Mouse (Mus musculus) mesoderm, embryonic 11.5 days (tissue): ENCODE data around the gene Myl3.

Experiments used
- DNase-seq: peaks from one replicate; pipeline ENCODE4 v3.0.0-alpha.2; 2012; ENCODE audit warnings: low read depth, low spot score

The Myl3 gene

DNA sequence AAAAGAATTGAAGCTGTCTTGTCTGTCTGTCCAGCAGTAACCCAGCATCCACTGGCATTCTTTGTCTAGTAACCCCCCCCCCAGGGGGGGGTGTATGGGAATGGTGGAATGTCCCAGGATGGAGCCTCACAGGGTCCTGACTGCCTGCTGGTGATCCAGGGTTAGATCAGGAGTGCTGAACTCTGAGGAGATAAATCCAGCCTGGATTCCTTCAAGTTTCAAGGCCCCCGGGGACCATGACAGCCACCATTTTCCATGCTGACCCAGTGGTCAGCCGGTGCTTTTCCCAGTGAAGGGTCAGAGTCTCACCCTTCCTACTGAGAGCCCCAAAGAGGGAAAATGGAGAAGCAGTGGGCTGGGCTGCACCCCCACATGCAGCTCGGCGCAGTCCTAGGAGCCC lies 9.8 kb upstream of the Myl3 start:
- DNase-seq = no peak

DNA sequence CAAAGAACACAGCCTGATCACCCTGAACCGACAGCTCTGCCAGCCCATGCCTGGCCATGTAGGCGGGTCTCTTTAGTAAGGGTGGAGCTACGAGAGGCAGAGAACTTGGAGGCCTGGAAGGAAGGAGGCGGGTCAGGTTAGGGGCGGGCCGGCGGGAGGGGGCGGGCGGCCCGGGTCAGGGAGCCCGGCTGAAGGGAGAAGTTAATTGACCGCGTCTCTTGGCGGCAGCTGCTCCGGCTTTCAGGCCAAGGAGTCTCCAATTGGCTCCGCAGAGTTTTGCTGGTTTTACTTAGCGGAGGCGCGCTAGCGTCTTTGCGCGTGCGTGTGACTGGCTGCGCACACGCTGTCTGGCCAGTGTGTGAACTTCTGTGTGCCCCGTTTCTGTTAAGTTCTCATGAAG lies 9.0 kb upstream of the Myl3 start:
- DNase-seq = peak; percentile 91

DNA sequence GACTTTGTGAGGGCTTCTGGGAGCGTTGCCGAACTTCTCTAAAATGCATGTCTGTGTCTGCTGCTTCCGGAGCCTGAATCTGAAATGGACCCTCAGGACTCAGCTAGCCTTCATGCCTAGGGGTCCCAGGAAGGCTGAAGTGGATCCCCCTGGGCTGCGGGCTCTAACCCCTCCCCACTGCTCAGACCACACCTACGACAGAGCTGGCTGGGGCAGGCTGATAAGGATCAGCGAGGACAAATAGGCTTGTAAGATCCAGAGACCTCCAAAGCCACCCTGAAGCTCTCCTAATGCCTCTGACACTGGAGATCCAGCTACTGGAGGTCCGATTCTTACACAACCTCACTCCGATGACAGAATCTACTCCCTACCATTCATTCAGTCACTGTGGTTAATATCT lies 8.6 kb upstream of the Myl3 start:
- DNase-seq = no peak

DNA sequence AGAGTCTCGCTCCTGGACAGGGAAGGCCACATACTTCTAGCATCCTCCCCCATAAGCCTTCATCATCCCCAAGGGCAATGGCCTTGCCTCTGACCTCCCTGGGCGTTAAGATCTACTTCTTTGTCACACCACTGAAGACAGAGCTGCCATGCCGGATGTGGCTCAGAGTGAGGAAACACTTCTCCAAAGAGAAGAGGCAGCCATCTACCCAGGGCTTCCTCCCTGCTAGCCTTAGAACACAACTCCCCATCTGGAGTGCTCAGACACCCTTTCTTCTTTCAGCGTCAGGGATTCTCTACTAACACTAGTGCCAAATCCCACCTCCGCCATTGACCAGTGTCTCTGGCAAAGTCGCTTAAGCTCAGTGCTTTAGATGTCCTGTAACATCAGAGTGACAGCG lies 7.5 kb upstream of the Myl3 start:
- DNase-seq = no peak

DNA sequence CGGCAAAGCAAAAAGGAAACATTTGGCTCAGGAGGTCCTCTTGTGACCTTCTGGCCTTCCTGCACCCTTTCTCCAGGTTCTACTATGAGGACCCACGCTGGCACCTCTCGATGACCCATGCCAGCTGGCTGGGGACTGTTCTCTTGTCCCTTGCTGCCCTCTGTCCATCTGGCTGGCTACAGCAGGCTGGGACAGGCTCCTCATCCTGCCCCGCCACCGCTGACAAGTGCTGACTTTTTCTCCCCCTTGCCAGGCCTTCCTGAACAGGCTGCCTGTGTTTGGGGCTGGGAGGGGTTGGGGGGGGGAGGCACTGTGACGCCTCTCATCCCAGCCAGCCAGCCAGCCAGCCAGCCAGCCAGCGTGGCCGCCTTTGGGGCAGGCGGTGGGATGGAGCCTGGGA lies 5.3 kb upstream of the Myl3 start:
- DNase-seq = no peak

DNA sequence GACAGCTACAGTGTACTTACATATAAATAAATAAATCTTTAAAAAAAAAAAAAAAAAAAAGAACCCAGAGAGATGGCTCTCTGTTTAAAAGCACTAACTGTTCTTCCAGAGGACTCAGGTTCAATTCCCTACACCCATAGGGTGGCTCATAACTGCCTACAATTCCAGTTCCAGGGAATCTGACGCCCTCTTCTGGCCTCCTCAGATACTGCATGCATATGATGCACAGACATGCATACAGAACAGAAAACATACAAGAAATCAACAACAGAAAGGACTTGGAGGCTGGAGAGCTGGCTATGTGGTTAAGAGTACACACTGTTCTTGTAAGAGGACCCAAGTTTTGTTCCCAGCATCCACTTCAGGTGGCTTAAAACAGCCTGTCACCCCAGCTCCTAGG lies 3.6 kb upstream of the Myl3 start:
- no peak for DNase-seq

DNA sequence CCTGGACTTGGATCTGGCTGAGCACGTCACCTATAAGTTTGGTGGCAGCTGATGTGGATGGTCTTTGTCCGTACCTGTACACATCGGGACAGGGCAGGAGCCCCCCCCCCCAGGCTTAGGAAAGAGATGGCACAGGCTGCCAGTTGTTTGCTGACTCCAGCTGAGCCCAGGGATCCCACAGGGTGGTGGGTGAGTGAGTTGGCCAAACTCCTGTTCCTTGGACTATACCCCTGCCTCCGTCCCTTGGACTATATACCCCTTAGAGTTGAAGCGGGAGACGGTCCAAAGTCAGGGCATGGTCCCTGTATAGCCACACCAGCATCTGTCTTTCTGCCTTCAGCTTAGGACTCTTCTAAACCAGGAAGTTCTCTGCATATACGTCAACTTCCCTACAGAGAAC lies 1.7 kb upstream of the Myl3 start:
- DNase-seq = no peak

DNA sequence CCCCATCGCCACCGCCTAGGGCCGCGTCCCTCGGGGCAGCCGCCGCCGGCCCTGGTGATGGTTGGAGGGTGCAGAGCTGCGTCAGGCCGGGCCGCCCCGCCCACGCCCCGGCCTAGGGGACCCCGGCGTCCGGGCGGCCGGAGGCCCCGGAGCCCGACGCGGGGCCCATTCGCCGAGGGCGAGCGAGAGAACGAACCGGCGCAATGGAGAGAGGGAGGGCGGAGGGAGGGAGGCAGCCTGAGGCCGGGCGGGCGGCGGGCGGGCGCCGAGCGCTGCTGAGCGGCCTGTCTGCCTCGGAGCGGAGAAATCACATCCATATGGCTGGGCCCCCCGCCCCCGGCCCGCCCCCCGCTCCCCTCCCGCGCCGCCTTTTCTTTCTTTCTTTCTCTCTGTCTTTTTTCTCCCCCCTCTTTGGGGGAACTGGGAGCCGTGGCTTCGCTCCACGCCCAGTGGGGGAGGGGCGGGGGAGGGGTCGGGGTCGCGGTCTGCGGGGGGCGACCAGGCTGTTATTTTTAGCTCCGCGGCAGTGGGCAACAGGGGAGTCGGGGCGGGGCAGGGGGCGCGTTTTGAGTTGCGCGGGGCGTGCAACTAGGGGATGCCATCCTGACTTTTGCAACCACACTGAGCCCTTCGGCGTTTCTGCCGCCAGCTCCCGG lies 762 bp downstream of the Myl3 start:
- DNase-seq = peak; percentile 70

DNA sequence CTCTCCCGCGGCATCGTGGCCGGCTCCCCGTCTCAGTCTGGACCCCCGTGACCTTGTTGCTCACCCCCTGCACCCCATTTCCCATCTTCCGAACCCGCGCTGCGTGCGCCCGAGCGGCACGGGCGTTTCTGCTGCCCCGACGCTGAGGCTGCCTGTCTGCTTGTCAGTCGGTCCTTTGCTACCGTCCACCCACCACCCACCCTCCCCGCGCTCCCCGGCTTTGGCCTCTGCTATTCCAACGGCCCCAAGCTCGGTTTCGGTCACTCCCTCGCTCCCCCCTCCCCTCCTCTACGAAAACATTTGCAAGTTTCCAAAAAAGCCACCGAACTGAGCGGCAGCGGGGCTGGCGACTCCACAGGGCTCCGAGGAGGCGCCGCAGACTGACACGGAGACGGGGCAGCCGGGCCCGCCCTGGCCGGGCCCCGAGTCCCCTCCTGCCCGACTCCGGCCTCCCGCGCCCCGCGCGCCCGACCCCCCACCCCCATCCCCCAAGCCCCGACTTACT lies 1.3 kb downstream of the Myl3 start:
- peak; percentile 69 for DNase-seq

DNA sequence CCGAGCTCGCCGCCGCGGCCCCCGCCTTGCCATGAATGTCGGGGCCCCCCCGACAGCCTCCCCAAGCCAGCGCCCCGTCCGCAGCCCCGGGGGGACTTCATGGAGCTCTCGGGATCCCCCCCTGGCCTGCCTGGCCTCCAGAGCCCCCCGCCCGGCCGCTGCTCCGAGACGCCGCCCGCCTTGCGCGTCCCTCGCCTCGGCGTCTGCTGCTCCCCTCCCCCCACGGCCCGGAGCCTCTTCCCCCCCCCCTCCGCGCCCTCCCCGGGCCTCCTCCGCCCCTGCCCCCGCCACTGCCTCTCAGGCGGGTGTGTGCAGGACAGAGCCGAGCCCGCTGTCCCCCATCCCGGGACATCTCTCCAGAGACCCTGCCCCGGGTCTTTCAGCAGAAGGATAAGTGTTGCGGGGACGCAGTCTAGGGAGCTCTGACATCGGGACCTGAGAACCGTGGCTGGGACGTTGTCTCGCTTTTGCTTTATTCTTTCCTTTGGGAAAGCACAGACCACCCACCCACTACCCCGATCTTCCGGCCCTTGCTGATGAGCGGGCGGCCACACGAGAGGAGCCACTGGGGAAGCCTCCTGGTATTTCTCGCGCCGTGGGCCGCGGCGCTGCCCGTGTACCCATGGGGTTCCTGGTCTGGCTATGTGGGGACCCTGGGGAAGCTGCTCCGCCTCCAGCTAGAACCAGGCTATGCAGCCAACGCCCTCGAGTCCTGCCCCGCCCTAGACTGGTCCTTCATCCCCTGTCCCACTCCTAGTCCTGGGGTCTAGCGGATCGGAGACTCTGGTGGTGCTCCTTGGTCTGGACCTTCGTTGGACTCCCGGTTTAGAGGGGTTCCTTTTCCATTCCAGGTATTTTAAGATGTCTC lies 2.0 kb downstream of the Myl3 start:
- peak; percentile 53 for DNase-seq

DNA sequence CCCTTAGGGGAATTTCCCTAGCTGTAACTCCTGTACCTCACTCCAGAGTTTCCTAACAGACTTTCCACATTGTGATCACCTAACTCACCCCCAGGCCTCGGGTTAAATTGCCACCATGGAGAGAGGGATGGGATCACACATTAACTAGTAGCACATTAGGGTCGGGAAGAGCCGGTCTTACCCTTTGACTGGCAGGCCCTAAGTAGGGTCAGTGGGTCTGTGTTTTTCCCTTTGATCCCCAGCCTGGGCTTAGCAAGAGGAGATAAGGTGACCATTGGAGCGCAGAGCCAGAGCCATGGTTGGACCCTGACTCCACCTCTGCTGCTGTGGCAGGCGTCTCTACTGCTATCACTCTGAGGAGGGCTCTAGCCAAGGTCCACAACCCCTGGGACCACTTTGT lies 4.1 kb downstream of the Myl3 start:
- no peak for DNase-seq

DNA sequence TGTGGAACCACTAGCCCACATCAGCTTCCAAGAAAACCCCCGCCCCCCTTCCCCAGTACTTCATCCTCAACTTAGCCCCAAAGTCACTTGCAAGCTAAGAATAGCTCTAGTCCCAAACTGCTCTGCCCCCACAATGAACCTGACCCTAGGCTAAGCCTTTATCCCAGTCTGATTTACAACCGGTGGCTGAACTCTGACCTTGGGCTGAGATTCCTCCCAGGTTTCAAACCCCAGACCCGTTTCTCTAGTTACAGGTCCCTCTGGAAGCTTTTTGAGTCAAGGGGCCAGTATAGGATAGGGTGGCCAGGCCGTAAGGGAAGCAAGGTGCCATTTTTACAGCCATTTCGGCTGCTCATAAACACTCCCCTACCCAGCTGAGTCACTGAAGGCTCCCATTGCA lies 4.6 kb downstream of the Myl3 start:
- DNase-seq = peak; percentile 76

DNA sequence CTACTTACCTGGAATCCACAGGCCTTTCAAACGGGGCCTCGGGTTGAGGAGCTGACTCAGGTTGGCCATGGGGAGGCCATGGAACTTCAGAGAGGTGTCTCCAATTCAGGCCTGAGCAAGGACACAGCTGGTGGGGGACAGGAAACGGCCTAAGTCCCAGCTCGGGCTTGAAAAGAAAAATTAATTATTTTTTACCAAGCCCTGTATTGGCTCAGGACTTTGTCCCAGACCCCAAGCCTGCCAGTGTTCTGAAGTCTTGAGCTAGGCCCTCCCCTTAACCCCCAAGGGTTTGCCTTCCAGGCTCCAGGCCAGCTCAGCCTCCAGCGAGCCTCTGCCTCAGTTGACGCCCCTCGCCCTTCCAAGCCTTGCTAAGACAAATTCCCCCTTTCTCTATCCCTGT lies 5.3 kb downstream of the Myl3 start, which contains the start of gene Pth1r:
TSS of gene Pth1r (minus strand) at position 185 of the 400 bp plus-strand sequence.
- DNase-seq = no peak

DNA sequence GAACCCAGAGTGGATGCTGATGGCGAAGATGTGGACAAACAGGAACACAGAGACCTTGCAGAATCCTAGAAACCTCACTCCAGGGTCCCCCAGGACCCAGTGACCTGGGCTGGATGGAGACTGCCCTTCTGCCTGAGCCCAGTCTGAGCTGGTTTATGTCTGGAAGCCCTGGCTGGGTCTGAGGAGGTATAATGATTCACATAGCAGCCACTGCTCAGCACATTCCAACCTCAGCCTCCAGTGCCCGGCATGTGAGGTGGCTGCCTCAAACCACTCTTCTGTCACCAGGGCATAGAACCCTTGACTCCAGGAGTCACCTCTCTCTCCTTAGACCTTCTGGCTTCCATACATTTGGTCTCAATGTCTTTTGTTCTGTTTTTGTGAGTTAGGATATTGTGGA lies 6.8 kb downstream of the Myl3 start:
- DNase-seq = no peak

DNA sequence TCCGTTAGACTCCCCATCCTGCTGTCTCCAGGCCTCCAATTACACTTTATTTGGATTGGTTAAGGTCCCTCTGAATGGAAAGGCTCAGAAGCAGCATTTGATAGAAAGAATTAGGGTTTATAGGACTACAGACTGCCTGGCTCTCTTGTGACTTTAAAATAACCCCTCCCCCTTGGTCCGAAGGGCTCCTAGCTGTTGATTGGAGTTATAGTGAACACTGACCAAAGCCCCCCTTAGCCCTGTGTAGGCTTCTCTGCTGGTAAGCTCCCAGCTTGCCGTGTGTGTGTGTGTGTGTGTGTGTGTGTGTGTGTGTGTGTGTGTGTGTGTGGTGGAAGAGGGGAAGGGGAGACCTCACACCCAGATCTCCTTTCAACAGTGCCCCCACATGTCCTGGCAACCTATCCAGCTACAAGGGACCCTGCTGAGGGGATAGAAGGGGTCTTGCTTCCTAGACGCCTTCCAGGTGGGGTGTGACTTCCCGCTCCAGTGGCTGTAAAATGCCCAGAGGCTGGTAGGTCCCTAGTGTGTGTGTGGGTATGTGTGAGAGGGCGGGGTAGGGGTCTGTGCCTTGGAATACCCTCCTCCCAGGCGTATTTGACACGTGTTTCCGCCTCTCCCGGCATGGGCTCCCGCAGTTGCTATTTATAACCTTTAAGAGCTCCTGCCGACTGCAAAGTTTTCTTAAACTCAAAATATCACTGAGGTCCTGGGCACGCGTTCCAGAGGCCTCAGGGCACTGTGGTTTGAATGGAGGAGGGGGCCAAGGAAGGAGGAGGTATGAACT lies 8.9 kb downstream of the Myl3 start:
- no peak for DNase-seq

DNA sequence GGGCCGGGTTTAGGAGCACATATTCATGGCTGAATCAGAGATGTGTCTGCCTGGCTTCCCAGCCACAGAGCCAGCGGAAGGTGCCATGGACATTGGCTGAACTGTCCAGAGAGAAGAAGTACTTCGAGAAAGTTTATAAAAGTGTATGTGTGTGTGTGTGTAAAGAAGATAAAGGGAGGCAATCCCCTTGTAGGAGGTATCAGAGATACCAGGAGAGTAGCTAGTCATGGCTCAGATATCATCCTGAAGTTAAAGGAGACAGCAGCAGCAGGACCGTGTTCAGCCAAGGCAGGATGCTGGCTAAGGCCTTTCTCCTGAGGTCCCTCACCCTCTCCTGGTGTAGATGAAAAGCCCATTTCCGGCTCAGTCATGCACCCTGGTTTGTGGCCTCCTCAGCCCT lies 9.8 kb downstream of the Myl3 start:
- no peak for DNase-seq

DNA sequence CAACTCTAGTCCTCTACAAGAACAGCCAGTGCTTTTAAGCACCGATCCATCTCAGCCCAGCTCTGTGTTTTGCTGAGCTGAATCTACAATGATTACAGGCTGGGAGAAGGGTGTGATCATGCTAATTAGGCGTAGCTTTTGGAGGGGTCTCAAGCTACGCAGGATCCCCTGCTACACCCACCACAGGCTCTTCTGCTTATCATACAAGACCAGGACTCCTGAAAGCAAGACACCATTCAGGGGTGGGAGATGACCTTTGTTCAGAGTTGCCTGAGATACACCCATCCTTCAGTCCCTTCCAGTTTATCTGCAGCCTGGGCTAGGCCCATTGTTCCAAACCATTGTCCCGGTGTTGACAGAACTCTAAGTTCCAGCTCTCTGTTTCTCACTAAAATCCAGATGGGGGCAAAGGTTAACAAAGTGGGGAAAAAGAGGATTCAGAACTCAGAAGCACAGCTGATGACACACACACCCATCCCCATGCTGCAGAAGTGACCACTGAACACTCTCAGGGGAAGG lies 11.3 kb downstream of the Myl3 start:
- DNase-seq = no peak

DNA sequence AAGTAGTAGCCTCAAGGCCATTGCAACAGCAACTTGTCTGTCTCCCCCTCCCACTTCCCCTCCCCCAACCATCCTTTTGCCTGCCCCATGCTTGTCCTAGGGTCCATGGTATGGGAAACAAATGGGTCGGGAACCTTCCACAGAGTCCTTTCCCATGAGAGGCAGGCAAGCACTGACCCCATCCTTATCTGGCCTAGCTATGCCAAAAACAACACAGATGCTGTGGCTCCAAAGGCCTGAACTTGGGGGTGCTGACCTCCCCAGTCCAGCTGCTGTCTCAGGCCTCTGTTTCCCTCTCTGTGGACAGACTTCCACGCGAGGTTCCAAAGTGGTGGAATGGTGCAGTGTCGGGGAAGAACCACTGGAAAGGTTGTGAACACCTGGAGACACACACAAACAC lies 12.1 kb downstream of the Myl3 start:
- DNase-seq = no peak

DNA sequence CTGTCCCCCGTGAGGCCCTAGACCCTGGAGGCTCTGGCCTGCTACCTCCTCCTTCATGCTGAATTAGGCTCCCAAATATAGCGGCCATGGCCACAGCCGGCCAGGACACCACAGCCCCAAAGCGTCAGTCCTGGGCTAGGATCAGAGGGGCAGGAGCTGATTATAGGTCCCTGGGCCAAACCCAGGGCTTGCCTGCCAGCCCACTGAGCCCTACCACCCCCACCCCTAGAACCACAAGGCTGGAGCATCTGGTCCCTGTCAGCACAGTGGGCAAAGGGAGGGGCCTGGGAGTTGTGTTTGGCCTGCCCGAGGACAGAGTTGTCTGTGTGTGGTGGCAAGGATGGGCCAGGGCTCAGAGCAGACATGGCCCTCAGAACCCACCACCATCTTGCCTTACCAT lies 16.2 kb downstream of the Myl3 start:
- no peak for DNase-seq

DNA sequence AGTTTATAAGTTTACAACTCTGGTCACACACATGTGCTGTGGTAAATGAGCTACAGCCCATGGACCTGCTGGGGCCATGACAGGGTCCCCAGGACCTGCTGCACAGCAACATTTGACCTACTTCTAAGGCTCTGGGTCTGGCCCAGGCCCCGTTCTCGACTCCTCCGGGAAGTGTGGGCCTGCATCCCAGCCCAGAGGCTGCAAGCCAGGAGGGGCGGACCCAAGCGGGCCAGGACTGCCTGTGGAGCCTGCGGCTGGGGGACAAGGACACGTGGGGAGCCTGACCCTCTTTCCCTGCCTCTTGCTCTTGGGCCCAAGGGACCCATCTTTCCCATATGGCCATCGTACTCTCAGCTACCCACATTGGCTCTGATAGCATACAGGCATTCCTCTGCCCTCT lies 16.9 kb downstream of the Myl3 start:
- no peak for DNase-seq

DNA sequence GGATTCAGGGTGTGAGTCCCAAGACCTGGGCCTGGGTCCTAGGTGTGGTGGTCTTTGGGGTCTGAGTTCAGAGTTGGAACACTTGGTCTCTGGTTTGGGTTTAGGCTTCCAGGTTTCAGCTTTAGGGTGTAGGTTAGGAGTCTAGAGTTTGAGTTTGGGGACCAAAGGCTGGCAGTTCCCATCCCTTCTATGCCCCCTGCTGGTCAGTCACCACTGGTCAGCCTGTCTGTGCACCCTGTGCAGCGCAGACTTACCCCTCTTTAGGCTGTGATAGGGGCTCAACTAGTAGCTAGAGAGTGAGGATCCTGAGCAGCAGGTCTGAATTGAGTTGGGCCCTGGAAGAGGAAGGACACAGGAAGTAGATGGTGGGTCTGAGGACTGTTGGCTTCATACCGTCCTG lies 17.6 kb downstream of the Myl3 start:
- peak; percentile 52 for DNase-seq

DNA sequence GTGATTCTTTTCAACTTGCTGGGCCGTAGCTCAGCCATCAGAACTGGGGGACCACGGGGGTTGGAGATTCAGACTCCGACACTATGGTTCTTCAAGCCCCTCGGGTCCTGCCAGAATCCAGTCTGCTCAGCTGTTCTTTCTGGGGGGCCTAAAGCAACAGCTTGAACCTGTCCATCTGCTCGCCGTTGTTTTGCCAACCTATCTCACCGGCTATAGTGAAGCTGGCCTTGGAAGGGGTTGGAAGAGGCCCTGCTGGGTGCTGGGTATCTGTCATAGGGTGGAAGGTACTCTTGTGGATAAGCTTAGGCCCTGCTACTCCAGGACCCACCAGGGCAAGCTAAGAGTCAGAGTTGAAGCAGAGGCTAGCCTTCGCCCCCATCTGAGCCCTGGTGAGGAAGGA lies 19.2 kb downstream of the Myl3 start:
- DNase-seq = no peak
